Mouse (Mus musculus) midbrain, postnatal 0 days (tissue): ENCODE results near the gene a. TPM values are rescaled to one million over a fixed set of nuclear protein-coding genes. Genes with fewer than 3 reads are reported as not detected.
A peak's percentile ranks its signal among the peaks of the same experiment; 100 is the strongest.

Source experiments
- ATAC-seq: fragments of 200-750 bp; cut with Nextera tagmentation; 2 replicates; pipeline ENCODE4 v1.8.0; 2017; ENCODE audit warnings: moderate number of reproducible peaks, mild to moderate bottlenecking, moderate TSS enrichment, moderate library complexity; ENCODE audit not compliant: low FRiP score
- DNase-seq: peaks from one replicate; pipeline ENCODE4 v3.0.0-alpha.2; 2015; ENCODE audit warnings: low spot score
- H3K27ac ChIP-seq: fragments of 300-500 bp; sonication (generic); 2 replicates; pipeline ENCODE4 v1.5.1; 2014; ENCODE audit warnings: low read depth, mild to moderate bottlenecking, low read length, mixed read lengths
- H3K27me3 ChIP-seq: fragments of 300-500 bp; sonication (generic); 2 replicates; pipeline ENCODE4 v1.6.1; 2014; ENCODE audit warnings: low read length, control low read depth, mixed read lengths; ENCODE audit not compliant: insufficient read depth
- H3K36me3 ChIP-seq: fragments of 300-500 bp; sonication (generic); 2 replicates; pipeline ENCODE4 v1.6.1; 2014; ENCODE audit warnings: low read length, control low read depth, mixed read lengths; ENCODE audit not compliant: insufficient read depth
- H3K4me1 ChIP-seq: fragments of 300-500 bp; sonication (generic); 2 replicates; pipeline ENCODE4 v1.6.1; 2014; ENCODE audit warnings: mild to moderate bottlenecking, control low read depth, antibody characterized with exemption, low read length, mixed read lengths; ENCODE audit not compliant: insufficient read depth
- H3K4me2 ChIP-seq: fragments of 300-500 bp; sonication (generic); 2 replicates; pipeline ENCODE4 v1.6.1; 2014; ENCODE audit warnings: low read depth, mild to moderate bottlenecking, low read length, mixed read lengths; ENCODE audit not compliant: poor library complexity, severe bottlenecking
- H3K4me3 ChIP-seq: fragments of 300-500 bp; sonication (generic); 2 replicates; pipeline ENCODE4 v1.5.1; 2014; ENCODE audit warnings: low read depth, mild to moderate bottlenecking, low read length, moderate library complexity
- H3K9ac ChIP-seq: fragments of 300-500 bp; sonication (generic); replicated peaks from 2 replicates; pipeline ENCODE4 v1.6.1; 2014; ENCODE audit warnings: mild to moderate bottlenecking, low read length, moderate library complexity, mixed read lengths; ENCODE audit not compliant: poor library complexity, severe bottlenecking
- H3K9me3 ChIP-seq: fragments of 300-500 bp; sonication (generic); 2 replicates; pipeline ENCODE4 v1.6.1; 2016; ENCODE audit warnings: low read length, control low read depth
- CTCF ChIP-seq: IDR thresholded peaks from 2 replicates; pipeline ENCODE4 v1.5.1; 2016; ENCODE audit warnings: antibody characterized with exemption, mild to moderate bottlenecking
- WGBS: fragments of 180-500 bp; shearing (Covaris S2); extraction: QIAGEN DNeasy Blood & Tissue Kit; methylation state at CpG from one replicate; pipeline ENCODE4 v1.1.7; 2014; 5-methylcytosine and 5-hydroxymethylcytosine counted together
- polyA plus RNA-seq: library from polyadenylated mRNA; unstranded; fragments of >200 nt; fragmentation: Nextera tagmentation; extraction: Ambion mirVana; gene quantifications from 2 replicates; pipeline ENCODE4 v1.2.1, GENCODE M21; 2015
- total RNA-seq: library from RNA; depleted of rRNA; stranded (reverse); fragments of >200 nt; gene quantifications from 2 replicates; pipeline ENCODE4 v1.2.3, GENCODE M21; 2014

Gene a
- total and polyA plus RNA-seq, 2 experiments from 2014 or later, result 1.1 TPM; not detected in 1

DNA sequence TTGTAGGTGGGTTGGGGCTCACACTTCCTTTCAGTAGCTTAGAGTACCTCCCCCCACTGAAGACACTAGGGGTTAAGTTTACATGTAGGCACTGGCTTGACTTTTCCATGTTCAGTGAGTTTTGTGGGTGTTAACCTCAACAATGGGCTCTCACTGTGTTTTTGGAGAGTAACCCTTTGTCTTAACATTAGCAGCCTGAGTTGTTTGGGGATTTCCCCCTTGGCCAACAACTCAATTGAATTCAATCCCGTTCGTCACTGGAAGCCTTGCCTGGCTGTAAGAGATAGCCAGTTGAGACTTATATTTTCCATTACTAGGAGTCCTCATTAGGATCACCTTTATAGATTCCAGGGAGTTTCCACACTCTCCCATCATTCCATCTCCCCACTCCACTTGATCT is 45.3 kb downstream of the a start:
- Histone ChIP-seq H3K4me2 (no peak overlapping the region), H3K9ac (no peak overlapping the region), H3K4me1 (no peaks in the 10 kb centered on the region), H3K9me3 (no peaks in the 10 kb centered on the region), H3K36me3 (no peaks in the 10 kb centered on the region), H3K27me3 (no peaks in the 10 kb centered on the region), H3K27ac (no peak overlapping the region), H3K4me3 (no peak overlapping the region)
- no peak for TF ChIP-seq CTCF
- DNase-seq, result no peak
- 87% methylated on average over 2 of the region's 2 CpGs for WGBS
- ATAC-seq, result no peak

DNA sequence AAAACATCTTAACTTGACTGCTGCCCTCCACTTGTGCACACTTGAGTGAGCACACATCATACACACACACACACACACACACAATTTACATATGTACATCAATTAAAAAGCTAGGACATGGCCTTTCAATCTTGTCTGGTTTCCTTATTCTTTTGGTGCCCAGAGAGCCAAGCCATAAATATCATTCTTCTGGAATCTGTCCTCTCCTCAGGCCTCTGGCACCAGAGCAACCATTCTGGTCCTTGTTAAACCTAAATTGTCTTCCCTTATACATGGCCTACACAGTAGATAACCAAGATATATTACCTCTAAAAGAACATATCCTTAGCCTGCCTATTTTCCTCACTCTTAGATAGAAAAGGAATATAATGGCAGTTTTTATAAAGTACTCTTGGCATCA is 56.9 kb downstream of the a start:
- H3K4me1 ChIP-seq, result no peaks in the 10 kb centered on the region
- H3K9me3 ChIP-seq, result no peaks in the 10 kb centered on the region

DNA sequence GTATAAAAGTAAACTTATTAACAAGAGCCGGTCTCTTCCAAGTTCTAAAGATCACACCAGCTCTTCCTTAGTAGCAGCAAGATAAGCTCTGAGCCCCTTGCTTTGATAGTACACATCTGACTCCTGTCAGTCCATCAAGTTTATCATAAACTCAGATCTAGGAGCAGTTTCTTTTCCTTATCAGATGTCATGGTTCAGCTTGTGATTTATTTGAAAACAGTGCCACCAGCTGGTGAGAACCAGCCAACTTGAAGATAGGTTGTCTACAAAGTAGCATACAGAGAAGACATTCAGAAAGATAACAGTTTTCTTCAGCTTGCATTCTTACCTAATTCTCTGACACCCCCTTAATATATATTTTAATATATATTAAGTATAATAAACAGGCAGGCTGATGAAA is 64.2 kb downstream of the a start:
- Histone ChIP-seq H3K4me3 (no peak overlapping the region), H3K27me3 (no peaks in the 10 kb centered on the region), H3K4me1 (no peaks in the 10 kb centered on the region), H3K4me2 (no peak overlapping the region), H3K27ac (no peak overlapping the region), H3K36me3 (no peaks in the 10 kb centered on the region), H3K9me3 (no peaks in the 10 kb centered on the region), H3K9ac (no peak overlapping the region)
- DNase-seq (peak; percentile 71), ATAC-seq (no peak)
- peak; percentile 84 for TF ChIP-seq CTCF
- WGBS, result 91% methylated on average over 1 of the region's 1 CpGs

More for the DNA sequence above, 56.9 kb downstream of the a start:
- Histone ChIP-seq H3K27ac (no peak overlapping the region), H3K27me3 (no peaks in the 10 kb centered on the region), H3K9ac (no peak overlapping the region), H3K4me3 (no peak overlapping the region), H3K4me2 (no peak overlapping the region), H3K36me3 (no peaks in the 10 kb centered on the region)
- ATAC-seq, result no peak
- TF ChIP-seq CTCF, result no peak
- no peak for DNase-seq

DNA sequence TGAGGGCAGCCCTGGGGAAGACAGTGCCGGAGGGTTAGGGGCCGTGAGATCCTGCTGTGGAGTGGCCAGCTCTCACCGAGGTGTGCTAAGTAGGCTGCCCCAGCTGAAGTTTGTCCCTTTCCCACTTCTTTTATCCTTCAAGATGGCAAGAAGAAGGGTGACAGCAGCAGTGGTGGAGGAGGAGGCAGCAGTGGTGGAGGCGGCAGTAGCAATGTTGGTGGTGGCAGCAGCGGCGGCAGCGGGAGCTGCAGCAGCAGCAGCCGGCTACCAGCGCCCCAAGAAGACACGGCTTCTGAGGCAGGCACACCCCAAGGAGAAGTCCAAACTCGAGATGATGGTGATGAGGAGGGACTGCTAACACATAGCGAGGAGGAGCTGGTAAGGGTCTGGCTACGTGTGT is 72.5 kb downstream of the a start:
- H3K9me3 ChIP-seq, result no peaks in the 10 kb centered on the region
- no peak overlapping the region for H3K9ac ChIP-seq
- H3K4me2 ChIP-seq, result no peak overlapping the region
- no peak overlapping the region for H3K27ac ChIP-seq
- no peak for TF ChIP-seq CTCF
- peaks cover 29% of the 10 kb centered on the region for H3K36me3 ChIP-seq
- H3K4me3 ChIP-seq, result no peak overlapping the region
- ATAC-seq (no peak), DNase-seq (no peak)
- H3K4me1 ChIP-seq, result no peaks in the 10 kb centered on the region
- WGBS, result 90% methylated on average over 13 of the region's 13 CpGs
- H3K27me3 ChIP-seq, result no peaks in the 10 kb centered on the region

DNA sequence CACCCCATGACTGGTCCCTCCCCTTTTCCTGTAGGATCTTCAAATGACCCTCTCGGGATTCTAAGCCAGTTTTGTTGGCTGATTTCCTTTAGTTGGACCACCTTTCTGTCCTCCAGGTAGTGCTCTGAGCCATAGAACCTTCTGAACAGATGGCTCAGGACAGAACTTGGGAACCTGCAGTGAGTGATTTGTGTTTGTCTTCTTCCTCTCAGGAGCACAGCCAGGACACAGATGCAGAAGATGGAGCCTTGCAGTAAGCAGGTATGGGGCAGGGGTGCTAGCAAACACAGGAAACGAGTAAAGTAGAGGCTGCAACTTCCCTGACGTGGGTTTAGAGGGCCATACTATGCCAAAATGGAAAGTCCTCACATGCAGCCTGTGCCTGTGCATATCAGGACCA is 74.5 kb downstream of the a start:
- ATAC-seq, result no peak
- no peak for DNase-seq
- no peak overlapping the region for H3K9ac ChIP-seq
- H3K4me1 ChIP-seq, result no peaks in the 10 kb centered on the region
- no peak for TF ChIP-seq CTCF
- peaks cover 29% of the 10 kb centered on the region for H3K36me3 ChIP-seq
- no peak overlapping the region for H3K4me3 ChIP-seq
- H3K27me3 ChIP-seq, result no peaks in the 10 kb centered on the region
- 88% methylated on average over 3 of the region's 3 CpGs for WGBS
- H3K4me2 ChIP-seq, result no peak overlapping the region
- H3K9me3 ChIP-seq, result no peaks in the 10 kb centered on the region
- H3K27ac ChIP-seq, result no peak overlapping the region

DNA sequence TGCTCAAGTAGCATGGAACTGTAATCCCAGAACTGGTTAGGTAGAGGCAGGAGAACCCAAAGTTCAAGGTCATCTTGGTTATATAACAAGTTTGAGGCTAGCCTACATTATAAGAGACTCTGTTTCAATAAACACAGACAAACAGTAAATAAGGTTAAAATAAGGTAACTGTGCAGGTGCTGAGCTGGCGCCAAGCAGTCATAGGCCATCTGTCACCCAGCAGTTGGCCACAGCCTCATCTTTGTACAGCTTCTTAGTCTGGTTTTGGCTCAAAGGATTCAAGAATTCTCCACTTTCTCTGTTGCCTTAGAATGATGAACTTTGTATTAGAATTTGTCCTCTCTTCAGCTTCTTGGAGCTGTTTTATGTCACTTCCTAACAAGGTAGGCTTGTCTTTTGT is 76.9 kb downstream of the a start:
- Histone ChIP-seq H3K9me3 (no peaks in the 10 kb centered on the region), H3K4me3 (no peak overlapping the region), H3K9ac (no peak overlapping the region), H3K36me3 (peaks cover 32% of the 10 kb centered on the region), H3K27ac (no peak overlapping the region), H3K27me3 (no peaks in the 10 kb centered on the region), H3K4me1 (no peaks in the 10 kb centered on the region), H3K4me2 (no peak overlapping the region)
- no peak for DNase-seq
- no peak for ATAC-seq
- 94% methylated on average over 1 of the region's 1 CpGs for WGBS
- no peak for TF ChIP-seq CTCF
